Mouse (Mus musculus): ENCODE results near the gene Pgk1. TPM values are rescaled to one million over a fixed set of nuclear protein-coding genes. Genes with fewer than 3 reads are reported as not detected.

Gene Pgk1
- polyA plus RNA-seq (2012; fragmentation: generic; extraction: Trizol) = 1,097 TPM

- Histone ChIP-seq H3K79me2 (ENCODE audit: control insufficient read depth, insufficient read depth) (peaks cover 49% of the 10 kb centered on the region), H3K4me2 (ENCODE audit: low read depth) (peak within 1 kb of the TSS; percentile 98)
- TF ChIP-seq USF1 (IDR thresholded peaks at IDR 0.05; ENCODE audit: low read depth) (no peak), MYOG (IDR thresholded peaks at IDR 0.05; ENCODE audit: control insufficient read depth in 1 of 3, insufficient read depth in 1 of 3, insufficient read length in 2 of 3, low read depth in 2 of 3) (peak in 1 of 3 experiments; percentile 37), REST (IDR thresholded peaks at IDR 0.05; ENCODE audit: insufficient read depth, insufficient read length) (no peak), E2F4 (IDR thresholded peaks at IDR 0.05; ENCODE audit: insufficient read depth) (no peak), POLR2AphosphoS2 (IDR thresholded peaks at IDR 0.05; ENCODE audit: insufficient read length, low read depth) (peak; percentile 69), TCF3 (IDR thresholded peaks at IDR 0.05; ENCODE audit: insufficient read length, low read depth) (no peak), MYOD1 (IDR thresholded peaks at IDR 0.05; ENCODE audit: control insufficient read depth in 1 of 3, insufficient read length in 2 of 3, low read depth in 2 of 3) (no peak), POLR2A (IDR thresholded peaks at IDR 0.05; ENCODE audit: insufficient read length, low read depth) (peak; percentile 63), CEBPB (IDR thresholded peaks at IDR 0.05; ENCODE audit: insufficient read depth, poor library complexity, severe bottlenecking) (no peak), SRF (IDR thresholded peaks at IDR 0.05; ENCODE audit: control insufficient read depth, insufficient read length, low read depth) (no peak)
Observed at GRCm38 (mm10) chrX:106186713-106187649, at the start of gene Pgk1. Pgk1 (plus strand) TSS chrX:106187100.

DNA sequence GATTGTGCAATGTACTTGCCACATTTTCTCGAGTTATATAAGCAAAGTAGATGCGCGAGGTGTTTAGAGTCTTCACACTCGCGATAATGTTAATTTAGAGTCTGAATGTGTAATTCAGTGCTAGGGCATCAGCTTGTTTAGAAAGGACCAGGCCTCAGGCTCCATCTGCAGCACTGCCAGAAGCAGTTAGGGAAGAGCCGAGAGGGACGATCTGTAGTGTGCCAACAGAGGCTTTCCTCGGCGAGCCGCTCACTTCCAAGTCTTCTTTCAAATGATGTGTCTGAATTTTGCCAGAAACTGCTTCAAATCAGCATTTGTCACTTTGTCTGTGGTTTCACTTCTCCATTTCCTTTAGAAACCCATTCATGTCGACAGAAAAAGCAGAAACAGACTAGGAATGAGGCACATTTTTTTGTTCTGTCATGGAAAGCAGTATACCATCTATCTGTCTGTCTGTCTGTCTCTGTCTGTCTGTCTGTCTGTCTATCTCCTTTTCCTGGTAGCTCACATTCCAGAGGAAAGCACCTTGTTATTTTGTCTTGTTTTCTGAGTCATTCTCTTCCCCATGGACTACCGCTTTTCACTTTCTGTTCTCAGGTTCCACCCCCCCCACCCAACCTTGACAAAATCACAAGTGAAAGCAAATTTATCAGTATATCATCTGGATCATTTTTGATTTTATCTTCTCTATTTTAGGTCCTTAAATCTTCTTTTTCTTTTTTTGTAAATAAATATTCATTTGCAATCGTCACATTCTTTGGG is 47.4 kb upstream of the Pgk1 start:
- Histone ChIP-seq H3K4me2 (ENCODE audit: low read depth) (no peak overlapping the region), H3K4me3 (no peak overlapping the region), H3ac (ENCODE audit: control insufficient read depth, insufficient read length) (no peak overlapping the region), H3K27me3 (ENCODE audit: control insufficient read depth, insufficient read depth, insufficient read length) (no peaks in the 10 kb centered on the region), H3K36me3 (ENCODE audit: control insufficient read depth, insufficient read depth) (no peaks in the 10 kb centered on the region), H3K79me2 (ENCODE audit: control insufficient read depth, insufficient read depth) (no peaks in the 10 kb centered on the region)
- TF ChIP-seq TCF12 (IDR thresholded peaks at IDR 0.05; ENCODE audit: insufficient read depth, poor library complexity, severe bottlenecking) (no peak), POLR2AphosphoS2 (IDR thresholded peaks at IDR 0.05; ENCODE audit: insufficient read length, low read depth) (no peak), MYOG (IDR thresholded peaks at IDR 0.05; ENCODE audit: control insufficient read depth in 1 of 3, insufficient read depth in 1 of 3, insufficient read length in 2 of 3, low read depth in 2 of 3) (no peak), TCF3 (IDR thresholded peaks at IDR 0.05; ENCODE audit: insufficient read length, low read depth) (no peak), POLR2A (IDR thresholded peaks at IDR 0.05; ENCODE audit: insufficient read length, low read depth) (no peak), CEBPB (IDR thresholded peaks at IDR 0.05; ENCODE audit: insufficient read depth, poor library complexity, severe bottlenecking) (no peak), REST (IDR thresholded peaks at IDR 0.05; ENCODE audit: insufficient read depth, insufficient read length) (no peak), SRF (IDR thresholded peaks at IDR 0.05; ENCODE audit: control insufficient read depth, insufficient read length, low read depth) (no peak), E2F4 (IDR thresholded peaks at IDR 0.05; ENCODE audit: insufficient read depth) (no peak)

More at GRCm38 (mm10) chrX:106186713-106187649, at the start of gene Pgk1:
- peak within 1 kb of the TSS; percentile 57 for H3ac ChIP-seq (ENCODE audit: control insufficient read depth, insufficient read length)
- peak within 1 kb of the TSS; percentile 80 for H3K4me3 ChIP-seq
- H3K36me3 ChIP-seq (ENCODE audit: control insufficient read depth, insufficient read depth) = peaks cover 5% of the 10 kb centered on the region
- no peaks in the 10 kb centered on the region for H3K27me3 ChIP-seq (ENCODE audit: control insufficient read depth, insufficient read depth, insufficient read length)

- TF ChIP-seq MAX (IDR thresholded peaks at IDR 0.05; ENCODE audit: low read depth) (no peak), E2F4 (IDR thresholded peaks at IDR 0.05; ENCODE audit: insufficient read depth) (no peak), SRF (IDR thresholded peaks at IDR 0.05; ENCODE audit: control insufficient read depth, insufficient read length, low read depth) (no peak), TCF3 (IDR thresholded peaks at IDR 0.05; ENCODE audit: insufficient read length, low read depth) (no peak), TCF12 (IDR thresholded peaks at IDR 0.05; ENCODE audit: insufficient read depth, poor library complexity, severe bottlenecking) (no peak), USF1 (IDR thresholded peaks at IDR 0.05; ENCODE audit: low read depth) (no peak), POLR2A (IDR thresholded peaks at IDR 0.05; ENCODE audit: insufficient read length, low read depth) (no peak), MYOD1 (IDR thresholded peaks at IDR 0.05; ENCODE audit: control insufficient read depth in 1 of 3, insufficient read length in 2 of 3, low read depth in 2 of 3) (no peak)
- H3K79me2 ChIP-seq (ENCODE audit: control insufficient read depth, insufficient read depth) = no peaks in the 10 kb centered on the region
- no peaks in the 10 kb centered on the region for H3K36me3 ChIP-seq (ENCODE audit: control insufficient read depth, insufficient read depth)
- H3ac ChIP-seq (ENCODE audit: control insufficient read depth, insufficient read length) = no peak within 1 kb of the TSS
- no peak within 1 kb of the TSS for H3K4me3 ChIP-seq
- H3K27me3 ChIP-seq (ENCODE audit: control insufficient read depth, insufficient read depth, insufficient read length) = no peaks in the 10 kb centered on the region
- H3K4me2 ChIP-seq (ENCODE audit: low read depth) = no peak within 1 kb of the TSS
Observed at GRCm38 (mm10) chrX:106142936-106143335, 44.0 kb upstream of the Pgk1 start, which contains the start of gene Tlr13. Tlr13 (plus strand) TSS chrX:106143204.

DNA sequence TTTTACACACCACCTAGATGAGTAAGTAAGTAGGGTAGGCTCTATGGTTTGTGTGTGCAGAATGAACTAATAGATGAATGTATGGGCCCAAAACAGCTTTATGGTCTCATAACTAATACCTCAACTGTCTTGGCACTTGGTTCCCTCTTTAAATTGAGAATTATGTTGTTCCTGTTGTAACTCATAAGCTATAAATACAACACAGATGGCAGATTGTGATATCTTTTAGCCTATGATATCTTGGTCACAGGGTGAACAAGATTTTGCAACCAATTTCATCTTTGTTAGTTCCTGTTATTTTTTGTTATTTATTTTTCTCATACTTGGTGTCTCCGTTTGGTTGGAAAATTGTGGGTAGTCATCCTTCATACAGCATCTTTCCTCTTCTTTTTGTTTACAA is 38.7 kb upstream of the Pgk1 start:
- Histone ChIP-seq H3ac (ENCODE audit: control insufficient read depth, insufficient read length) (no peak overlapping the region), H3K79me2 (ENCODE audit: control insufficient read depth, insufficient read depth) (no peaks in the 10 kb centered on the region), H3K4me2 (ENCODE audit: low read depth) (no peak overlapping the region), H3K36me3 (ENCODE audit: control insufficient read depth, insufficient read depth) (no peaks in the 10 kb centered on the region), H3K27me3 (ENCODE audit: control insufficient read depth, insufficient read depth, insufficient read length) (no peaks in the 10 kb centered on the region), H3K4me3 (no peak overlapping the region)
- no peak for TF ChIP-seq TCF3 (IDR thresholded peaks at IDR 0.05; ENCODE audit: insufficient read length, low read depth)
- TF ChIP-seq POLR2A (IDR thresholded peaks at IDR 0.05; ENCODE audit: insufficient read length, low read depth) = no peak
- TF ChIP-seq POLR2AphosphoS2 (IDR thresholded peaks at IDR 0.05; ENCODE audit: insufficient read length, low read depth) = no peak
- TF ChIP-seq E2F4 (IDR thresholded peaks at IDR 0.05; ENCODE audit: insufficient read depth) = no peak
- no peak for TF ChIP-seq MYOG (IDR thresholded peaks at IDR 0.05; ENCODE audit: control insufficient read depth in 1 of 3, insufficient read depth in 1 of 3, insufficient read length in 2 of 3, low read depth in 2 of 3)
- no peak for TF ChIP-seq REST (IDR thresholded peaks at IDR 0.05; ENCODE audit: insufficient read depth, insufficient read length)
- no peak for TF ChIP-seq SRF (IDR thresholded peaks at IDR 0.05; ENCODE audit: control insufficient read depth, insufficient read length, low read depth)
- no peak for TF ChIP-seq MYOD1 (IDR thresholded peaks at IDR 0.05; ENCODE audit: control insufficient read depth in 1 of 3, insufficient read length in 2 of 3, low read depth in 2 of 3)
- TF ChIP-seq TCF12 (IDR thresholded peaks at IDR 0.05; ENCODE audit: insufficient read depth, poor library complexity, severe bottlenecking) = no peak
- no peak for TF ChIP-seq CEBPB (IDR thresholded peaks at IDR 0.05; ENCODE audit: insufficient read depth, poor library complexity, severe bottlenecking)
- no peak for TF ChIP-seq MAX (IDR thresholded peaks at IDR 0.05; ENCODE audit: low read depth)
- TF ChIP-seq USF1 (IDR thresholded peaks at IDR 0.05; ENCODE audit: low read depth) = no peak

Measured in myocyte (in vitro differentiated cells).